Mouse (Mus musculus): Measurements from ENCODE around the gene Pla2g1b.

GRCm38 (mm10) chr5:115491076-115491475, 25.0 kb downstream of the Pla2g1b start:
- TF ChIP-seq GATA1 (IDR thresholded peaks at IDR 0.05; ENCODE audit: borderline replicate concordance, low read length) (no peak), FLI1 (IDR thresholded peaks at IDR 0.05; ENCODE audit: low read length) (no peak)
